Mouse (Mus musculus) heart, postnatal 4 days (tissue): ENCODE results near the gene Clk4. TPM values are rescaled to one million over a fixed set of nuclear protein-coding genes. Genes with fewer than 3 reads are reported as not detected.

Experiments
- DNase-seq: peaks from one replicate; pipeline ENCODE4 v3.0.0; 2021
- total RNA-seq, 2 experiments: library from RNA; stranded (reverse); gene quantifications; 2 replicates each; pipeline ENCODE4 v1.2.3; 2021

Clk4 gene
- total RNA-seq: 10 to 100 TPM; 49.5 to 55.0 TPM

DNA sequence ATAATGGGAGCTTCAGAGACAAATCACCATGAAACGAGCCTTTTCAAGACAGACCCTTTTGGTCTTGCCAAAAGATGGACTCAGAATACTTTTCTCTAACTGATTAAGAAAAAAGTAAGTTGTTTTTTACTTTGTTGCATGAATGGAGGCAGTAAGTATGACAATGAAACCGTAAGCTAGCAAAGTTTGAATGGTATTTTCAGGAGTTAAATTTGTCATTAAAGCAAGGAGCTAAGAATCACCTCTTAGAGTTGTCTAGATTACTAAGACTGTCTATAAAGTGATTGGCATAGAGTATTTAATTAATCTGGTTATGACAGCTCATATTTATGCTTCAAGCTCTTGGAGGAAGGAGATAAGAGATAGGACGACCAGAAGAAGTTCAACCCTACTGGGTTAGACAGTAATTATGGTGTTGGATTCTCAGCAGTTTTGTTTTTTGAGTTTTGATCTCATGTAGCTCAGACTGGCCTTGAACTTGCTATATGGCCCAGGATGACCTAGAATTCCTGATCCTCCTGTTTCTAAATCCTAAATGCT lies at the start of gene Clk4:
Gene Clk4, plus strand, starts transcription at position 51 of the 540 bp plus-strand sequence.
- no peak for DNase-seq

DNA sequence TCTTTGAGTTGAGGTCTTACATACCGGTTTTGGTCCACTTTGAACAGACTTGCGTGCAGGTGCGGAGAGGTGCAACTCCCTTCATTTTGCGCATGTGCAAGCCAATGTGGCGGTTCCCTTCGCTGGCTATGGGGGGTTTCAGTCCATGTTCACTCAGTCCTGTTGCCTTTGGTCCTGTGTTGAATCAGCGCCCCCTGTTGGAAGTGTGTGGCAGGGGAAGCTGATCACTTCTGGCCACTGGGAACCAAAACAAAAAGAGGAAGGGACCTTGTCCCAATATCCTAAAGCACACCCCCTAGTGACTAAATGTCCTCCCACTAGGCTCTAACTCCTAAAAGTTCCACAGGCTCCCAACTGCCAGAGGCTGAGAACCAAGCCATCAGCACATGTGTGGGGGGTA lies 47.5 kb upstream of the Clk4 start:
- DNase-seq: no peak

DNA sequence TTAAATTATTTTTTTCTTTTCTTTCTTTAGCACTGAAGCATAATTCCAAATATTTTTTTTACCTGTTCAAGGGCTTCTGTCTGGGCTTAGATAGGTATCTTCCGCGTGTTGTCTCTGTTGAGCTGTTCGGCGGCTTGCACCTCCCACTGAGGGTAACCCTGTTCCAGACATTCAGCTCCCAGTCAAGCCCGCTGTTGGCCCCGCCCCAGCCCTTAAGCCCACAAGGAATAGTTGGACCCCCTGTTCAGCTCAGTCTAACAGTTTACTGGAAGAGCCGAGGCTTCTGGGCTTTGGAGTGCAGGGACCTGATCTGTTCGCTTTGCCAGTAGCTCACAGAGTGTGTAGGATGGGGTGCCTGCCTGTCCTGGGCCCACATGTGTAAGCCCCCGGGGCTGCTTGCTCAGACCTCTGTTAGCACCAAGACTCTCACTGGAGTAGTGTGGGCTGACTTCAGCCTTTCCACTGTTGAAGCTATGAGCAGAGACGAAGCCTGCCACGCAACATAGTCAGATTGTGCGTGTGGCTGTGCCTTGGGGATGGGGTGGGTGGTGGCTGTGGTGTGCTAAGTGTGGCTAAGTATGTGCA lies 42.0 kb upstream of the Clk4 start:
- DNase-seq: no peak

- no peak for DNase-seq
Measured at GRCm38 (mm10) chr11:51220308-51220707, 41.2 kb upstream of the Clk4 start, which contains the start of gene Gm12569. TSS of gene Gm12569 (plus strand) at chr11:51220473.

GRCm38 (mm10) chr11:51227104-51227503 lies 34.4 kb upstream of the Clk4 start:
- no peak for DNase-seq

GRCm38 (mm10) chr11:51234626-51235025 lies 26.9 kb upstream of the Clk4 start:
- DNase-seq: no peak

DNA sequence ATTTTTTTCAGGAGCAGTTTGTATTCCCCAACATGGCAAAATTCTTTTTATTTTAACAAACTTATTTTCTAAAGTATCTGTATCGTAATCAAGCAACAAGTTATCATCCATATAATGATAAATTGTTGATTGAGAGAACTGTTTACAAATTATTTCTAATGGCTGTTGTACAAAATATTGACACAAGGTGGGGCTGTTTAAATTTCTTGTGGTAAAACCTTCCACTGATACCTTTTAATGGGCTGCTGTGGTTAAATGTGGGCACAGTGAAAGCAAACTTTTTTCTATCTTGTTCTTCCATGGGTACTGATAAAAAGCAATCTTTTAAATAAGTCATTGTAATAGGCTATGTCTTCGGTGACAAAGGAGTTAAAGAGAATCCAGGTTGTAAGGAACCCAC lies 18.6 kb upstream of the Clk4 start:
- no peak for DNase-seq

DNA sequence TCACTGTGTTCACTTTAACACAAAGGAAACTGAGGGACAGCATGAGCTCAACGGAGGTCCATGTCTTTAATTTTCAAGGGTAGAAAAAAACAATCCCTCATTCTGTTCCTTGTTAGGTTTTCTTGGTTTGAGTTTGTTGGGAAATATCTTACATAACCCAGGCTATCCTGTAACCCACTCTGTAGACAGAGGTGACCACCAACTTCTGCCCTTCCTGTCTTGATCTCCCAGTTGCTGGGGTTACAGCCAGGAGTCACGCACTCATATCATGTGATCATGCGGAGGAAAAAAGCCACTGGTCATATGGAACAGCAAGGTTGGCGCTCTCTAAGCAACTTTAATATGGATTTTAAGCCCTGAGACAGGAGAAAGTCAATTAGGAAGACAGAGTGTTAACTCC lies 4.5 kb upstream of the Clk4 start:
- no peak for DNase-seq

DNA sequence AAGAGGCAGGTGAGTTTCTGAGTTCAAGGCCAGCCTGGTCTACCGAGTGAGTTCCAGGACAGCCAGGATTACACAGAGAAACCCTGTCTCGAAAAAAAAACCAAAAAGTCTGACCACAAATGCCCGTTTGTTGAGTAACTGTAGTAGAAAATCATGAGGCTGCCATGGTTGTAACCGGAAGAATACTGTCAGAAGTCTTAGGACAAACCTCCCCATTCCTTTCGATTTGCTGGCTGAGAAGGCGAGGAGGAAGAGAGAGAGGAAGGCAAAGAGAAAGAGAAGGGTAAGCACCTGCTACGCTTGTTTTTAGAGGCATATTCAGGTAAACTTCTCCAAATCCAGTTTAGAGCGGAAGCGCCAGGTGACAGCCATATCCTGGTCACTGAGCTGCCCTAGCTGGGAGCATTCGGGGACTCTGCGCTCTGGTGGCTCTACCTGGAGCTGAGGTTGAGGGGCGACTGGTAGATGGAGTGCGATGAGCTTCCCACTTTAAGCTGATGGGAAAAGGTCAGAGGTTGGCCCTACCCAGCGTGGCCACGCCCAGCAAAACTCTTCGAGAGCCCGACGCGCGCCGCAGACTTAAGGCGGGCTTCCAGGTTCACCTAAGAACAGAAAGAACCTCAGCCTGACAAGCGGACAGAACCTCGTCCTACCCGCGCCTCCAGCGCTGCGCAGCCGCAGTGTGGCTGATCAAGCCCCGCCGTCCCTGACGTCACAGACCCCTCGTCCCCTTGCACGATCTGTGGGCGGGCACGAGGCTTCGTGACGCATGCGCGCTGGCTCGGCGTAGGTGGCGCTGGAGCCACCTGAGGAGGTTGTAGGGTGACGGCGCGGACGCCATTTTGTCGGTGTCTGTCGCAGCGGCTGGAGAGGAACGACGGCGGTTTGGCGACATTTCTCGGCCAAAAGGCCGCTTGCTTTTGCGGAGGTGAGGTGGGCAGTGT lies 1.1 kb downstream of the Clk4 start, which contains the start of gene BC049762:
Gene BC049762, minus strand, starts transcription at position 705 of the 944 bp plus-strand sequence.
- peak; percentile 99 for DNase-seq

DNA sequence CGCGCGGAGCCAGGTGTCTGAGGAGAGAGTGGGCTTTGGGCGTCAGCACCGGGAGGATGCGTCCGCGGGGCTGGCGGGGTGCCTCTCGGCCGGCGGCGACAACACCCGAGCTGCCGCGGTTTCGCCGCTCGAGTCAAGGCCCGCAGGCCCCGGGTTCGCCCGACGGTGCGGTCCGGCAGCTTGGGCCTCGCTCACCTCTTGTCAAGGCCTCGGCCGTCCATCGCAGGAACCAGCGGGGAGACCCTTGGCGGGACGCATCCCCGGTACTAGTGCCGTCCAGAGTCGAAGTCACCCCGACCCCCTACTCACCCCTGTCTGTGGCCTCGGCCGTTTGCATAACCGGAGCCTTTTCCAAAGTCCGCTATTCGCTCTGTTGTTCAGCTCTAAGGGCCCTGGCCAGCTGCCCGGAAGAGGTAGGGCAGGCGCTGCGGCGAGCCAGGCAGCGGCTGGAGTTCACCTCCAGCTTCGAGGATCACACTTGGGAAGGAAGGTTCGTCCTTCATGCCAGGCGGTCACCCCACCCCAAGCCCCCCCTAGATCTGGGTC lies 1.8 kb downstream of the Clk4 start:
- peak; percentile 78 for DNase-seq

- peak; percentile 10 for DNase-seq
Measured at GRCm38 (mm10) chr11:51264352-51264751, 2.8 kb downstream of the Clk4 start.

DNA sequence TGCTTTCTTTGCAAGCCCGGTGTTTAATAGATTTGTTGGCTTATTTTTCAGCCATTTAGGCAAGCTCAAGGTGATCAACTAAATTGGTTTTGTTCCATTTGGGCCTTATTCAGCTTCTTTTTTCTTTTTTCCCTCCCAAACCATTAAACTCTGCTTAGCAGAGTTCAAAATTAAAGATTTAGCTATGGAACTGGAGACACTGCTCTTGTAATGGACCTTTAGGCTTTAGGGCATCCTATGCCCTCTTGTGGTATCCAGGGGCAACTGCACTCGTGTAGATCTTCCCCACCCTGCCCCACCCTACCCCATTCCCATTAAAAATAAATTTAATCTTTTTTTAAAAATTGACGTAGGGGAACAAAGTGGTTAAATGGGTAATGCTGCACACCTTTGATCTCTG lies 3.8 kb downstream of the Clk4 start:
- peak; percentile 22 for DNase-seq

- no peak for DNase-seq
Measured at GRCm38 (mm10) chr11:51274418-51274817, 12.9 kb downstream of the Clk4 start.

GRCm38 (mm10) chr11:51289564-51290041 lies 28.1 kb downstream of the Clk4 start, which contains the start of gene Col23a1:
TSS of gene Col23a1 (plus strand) at chr11:51289920.
- DNase-seq: peak; percentile 83

GRCm38 (mm10) chr11:51290066-51290955 lies 28.8 kb downstream of the Clk4 start:
- DNase-seq: peak; percentile 66

GRCm38 (mm10) chr11:51293956-51294530 lies 32.5 kb downstream of the Clk4 start:
- DNase-seq: no peak

GRCm38 (mm10) chr11:51295742-51296141 lies 34.2 kb downstream of the Clk4 start:
- no peak for DNase-seq

- DNase-seq: no peak
Measured at GRCm38 (mm10) chr11:51298691-51299090, 37.2 kb downstream of the Clk4 start.

DNA sequence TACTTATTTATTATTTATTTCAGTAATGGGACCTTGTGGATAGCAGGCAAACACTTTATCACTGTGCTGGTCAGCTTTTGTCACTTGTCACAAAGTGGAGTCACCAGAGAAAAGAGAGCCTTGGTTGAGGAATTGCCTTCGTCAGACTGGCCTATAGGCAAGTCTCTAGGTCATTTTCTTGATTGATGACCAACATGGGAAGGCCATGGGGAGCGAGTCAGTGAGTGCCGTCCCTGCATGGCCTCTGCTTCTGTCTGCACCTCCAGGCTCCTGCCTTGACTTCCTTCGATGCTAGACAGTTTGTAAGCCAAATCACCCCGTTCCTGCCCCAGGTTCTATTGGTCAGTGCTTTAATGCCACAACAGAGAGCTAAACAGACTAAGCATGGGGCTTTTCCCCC lies 40.9 kb downstream of the Clk4 start:
- no peak for DNase-seq

- DNase-seq: no peak
Measured at GRCm38 (mm10) chr11:51303981-51304553, 42.5 kb downstream of the Clk4 start.

DNA sequence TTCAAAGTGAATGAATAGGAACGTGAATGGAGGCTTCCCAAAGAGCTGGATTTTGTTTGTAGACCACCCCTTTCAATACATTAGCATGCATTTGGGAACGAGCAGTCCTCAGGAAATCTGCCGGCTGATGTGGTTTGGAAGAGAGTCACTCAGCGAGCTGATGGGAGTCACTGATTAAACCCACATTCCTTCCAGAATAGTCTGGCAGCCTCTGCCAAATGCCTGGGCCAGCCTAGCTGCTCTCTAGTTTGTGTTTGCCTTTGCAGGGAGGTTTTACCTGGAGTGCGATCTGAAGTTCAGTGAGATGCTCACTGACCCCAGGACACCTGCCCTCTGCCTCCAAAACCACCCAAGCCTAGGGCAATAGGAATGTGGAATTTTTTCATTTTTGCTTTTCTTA lies 46.8 kb downstream of the Clk4 start:
- no peak for DNase-seq
